Comparison of ENCODE assay signal across 15 mouse cellular contexts in the genomic region with DNA sequence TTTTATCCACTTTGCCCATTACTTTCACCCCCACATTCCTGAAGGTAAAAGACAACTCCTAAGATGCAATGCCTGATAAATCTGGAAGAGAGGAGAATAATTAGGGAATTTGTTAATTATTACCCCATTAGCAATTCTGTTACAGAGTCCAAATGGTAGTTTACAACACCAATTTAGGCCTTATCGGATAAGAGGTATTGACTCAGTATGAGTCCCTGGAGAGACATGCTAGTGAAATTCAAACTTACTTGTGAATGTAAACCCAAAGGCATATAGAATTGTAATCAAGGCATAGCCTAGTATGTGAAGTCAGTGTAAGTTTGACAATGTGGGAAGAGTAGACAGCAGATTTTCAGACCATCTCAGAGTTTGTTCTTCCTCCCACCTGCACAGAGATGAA.
"Had no signal": no experiment of that assay in that cellular context is flagged by ENCODE, and none has a peak within 500 bp of the region (broad histone marks: within the 10 kb centered on the region; RNA-seq: fewer than 3 reads in every experiment).

No protein-coding gene starts in this region.

- H3K4me2 ChIP-seq: neural tube, embryonic 13.5 days; stomach, embryonic 15.5 days had no signal

- H3K4me1 ChIP-seq: stomach, embryonic 15.5 days had no signal

- H3K36me3 ChIP-seq: neural tube, embryonic 13.5 days; stomach, embryonic 15.5 days had no signal

- DNase-seq: retina, postnatal 1 day; right cerebral cortex, adult 18-20 months; right cerebral cortex, postnatal 14 days; right cerebral cortex, postnatal 25 days; right cerebral cortex, postnatal 4 days; spleen, adult 18-20 months; thymus, adult 18-20 months; thymus, adult 2 months; thymus, postnatal 14 days; thymus, postnatal 25 days; thymus, postnatal 36 days; thymus, postnatal 4 days had no signal

- H3K27me3 ChIP-seq: neural tube, embryonic 13.5 days; stomach, embryonic 15.5 days had no signal

- H3K9me3 ChIP-seq: neural tube, embryonic 13.5 days; stomach, embryonic 15.5 days had no signal

- H3K4me3 ChIP-seq: neural tube, embryonic 13.5 days; stomach, embryonic 15.5 days had no signal

- H3K27ac ChIP-seq: neural tube, embryonic 13.5 days; stomach, embryonic 15.5 days; stomach, postnatal 0 days had no signal

- H3K9ac ChIP-seq: neural tube, embryonic 13.5 days; stomach, embryonic 15.5 days had no signal
